Mouse (Mus musculus) natural killer cell, adult 2 months (primary cell): Measurements from ENCODE around the gene 1700022I11Rik.

Source experiments
- DNase-seq, 2 experiments: peaks; one replicate each; pipeline ENCODE4 v3.0.0; 2022; ENCODE audit warnings: low spot score in 2 of 2

1700022I11Rik gene

GRCm38 (mm10) chr4:42969304-42969703 is at the start of gene 1700022I11Rik:
1700022I11Rik (plus strand) TSS chr4:42969604.
- no peak for DNase-seq

- DNase-seq = no peak
These were observed 48.7 kb upstream of the 1700022I11Rik start for GRCm38 (mm10) chr4:42920726-42921125.

GRCm38 (mm10) chr4:42921536-42921935 is 47.9 kb upstream of the 1700022I11Rik start:
- no peak for DNase-seq

- DNase-seq = no peak
These were observed 47.3 kb upstream of the 1700022I11Rik start for GRCm38 (mm10) chr4:42922056-42922455.

GRCm38 (mm10) chr4:42922461-42922860 is 46.9 kb upstream of the 1700022I11Rik start:
- no peak for DNase-seq

GRCm38 (mm10) chr4:42924095-42924710 is 45.2 kb upstream of the 1700022I11Rik start:
- no peak for DNase-seq

GRCm38 (mm10) chr4:42928209-42928608 is 41.2 kb upstream of the 1700022I11Rik start:
- DNase-seq = no peak

- no peak for DNase-seq
These were observed 40.5 kb upstream of the 1700022I11Rik start for GRCm38 (mm10) chr4:42928952-42929351.

GRCm38 (mm10) chr4:42932229-42932969 is 37.0 kb upstream of the 1700022I11Rik start:
- no peak for DNase-seq

- DNase-seq = no peak
These were observed 35.8 kb upstream of the 1700022I11Rik start for GRCm38 (mm10) chr4:42933630-42934029.

GRCm38 (mm10) chr4:42941396-42941795 is 28.0 kb upstream of the 1700022I11Rik start:
- DNase-seq = no peak

- DNase-seq = no peak
These were observed 26.1 kb upstream of the 1700022I11Rik start for GRCm38 (mm10) chr4:42943341-42943740.

GRCm38 (mm10) chr4:42944185-42944584 is 25.2 kb upstream of the 1700022I11Rik start:
- DNase-seq = no peak

- DNase-seq = no peak
These were observed 24.4 kb upstream of the 1700022I11Rik start for GRCm38 (mm10) chr4:42945043-42945442.

GRCm38 (mm10) chr4:42945445-42945844 is 24.0 kb upstream of the 1700022I11Rik start:
- no peak for DNase-seq

GRCm38 (mm10) chr4:42945952-42946351 is 23.5 kb upstream of the 1700022I11Rik start:
- DNase-seq = no peak

GRCm38 (mm10) chr4:42946733-42947290 is 22.6 kb upstream of the 1700022I11Rik start:
- DNase-seq = no peak

GRCm38 (mm10) chr4:42948527-42948926 is 20.9 kb upstream of the 1700022I11Rik start:
- no peak for DNase-seq

- DNase-seq = no peak
These were observed 20.2 kb upstream of the 1700022I11Rik start for GRCm38 (mm10) chr4:42949051-42949675.

GRCm38 (mm10) chr4:42949676-42950051 is 19.7 kb upstream of the 1700022I11Rik start, which contains the start of gene Dnajb5:
Dnajb5 (plus strand) TSS chr4:42949814.
- DNase-seq = peak; percentile 97

GRCm38 (mm10) chr4:42950065-42950558 is 19.3 kb upstream of the 1700022I11Rik start:
- peak; percentile 80 to 87 for DNase-seq
